Mouse (Mus musculus) heart, embryonic 10.5 days (tissue): ENCODE results near the gene Soga1. TPM values are rescaled to one million over a fixed set of nuclear protein-coding genes. Genes with fewer than 3 reads are reported as not detected.
A peak's percentile ranks its signal among the peaks of the same experiment; 100 is the strongest.

Experiments used
- DNase-seq: peaks from one replicate; pipeline ENCODE4 v3.0.0-alpha.2; 2017; ENCODE audit warnings: low spot score
- H3K27ac ChIP-seq: fragments of 300-500 bp; sonication (generic); 2 replicates; pipeline ENCODE4 v1.5.1; 2016; ENCODE audit warnings: mild to moderate bottlenecking
- H3K27me3 ChIP-seq: fragments of 300-500 bp; sonication (generic); 2 replicates; pipeline ENCODE4 v1.6.1; 2016; ENCODE audit warnings: mild to moderate bottlenecking; ENCODE audit not compliant: poor library complexity, insufficient read depth, severe bottlenecking
- H3K36me3 ChIP-seq: fragments of 300-500 bp; sonication (generic); 2 replicates; pipeline ENCODE4 v1.6.1; 2016; ENCODE audit warnings: mild to moderate bottlenecking, moderate library complexity
- H3K4me1 ChIP-seq: fragments of 300-500 bp; sonication (generic); 2 replicates; pipeline ENCODE4 v1.6.1; 2016; ENCODE audit warnings: mild to moderate bottlenecking
- H3K4me3 ChIP-seq: fragments of 300-500 bp; sonication (generic); 2 replicates; pipeline ENCODE4 v1.5.1; 2016; ENCODE audit warnings: mild to moderate bottlenecking, moderate library complexity
- H3K9me3 ChIP-seq: fragments of 300-500 bp; sonication (generic); 2 replicates; pipeline ENCODE4 v1.6.1; 2016; ENCODE audit warnings: mild to moderate bottlenecking, moderate library complexity
- WGBS: fragments of 180-500 bp; shearing (Covaris S2); methylation state at CpG from one replicate; pipeline ENCODE4 v1.1.7; 2016; 5-methylcytosine and 5-hydroxymethylcytosine counted together
- polyA plus RNA-seq: library from polyadenylated mRNA; unstranded; fragments of >200 nt; fragmentation: Nextera tagmentation; extraction: Ambion mirVana; gene quantifications from 2 replicates; pipeline ENCODE4 v1.2.1, GENCODE M21; 2016

Soga1 gene
- polyA plus RNA-seq, 1 experiment from 2014 or later: 3.9 TPM

- H3K4me3 ChIP-seq: no peak overlapping the region
- peaks cover 57% of the 10 kb centered on the region for H3K36me3 ChIP-seq
- H3K27me3 ChIP-seq: no peaks in the 10 kb centered on the region
- H3K9me3 ChIP-seq: no peaks in the 10 kb centered on the region
- H3K27ac ChIP-seq: 0 out of 2 replicates have a peak overlapping the region, but pooled peaks have one; percentile 24
- 68% methylated on average over 12 of the region's 12 CpGs for WGBS
- no peak for DNase-seq
- peaks cover 14% of the 10 kb centered on the region for H3K4me1 ChIP-seq
These were observed 20.7 kb upstream of the Soga1 start for GRCm38 (mm10) chr2:157099532-157100318.

- DNase-seq: no peak
- Histone ChIP-seq H3K4me1 (peaks cover 22% of the 10 kb centered on the region), H3K4me3 (no peak overlapping the region), H3K27me3 (peaks cover 11% of the 10 kb centered on the region; the same call in 1 of the 2 replicates), H3K27ac (peak overlapping the region; percentile 9; the same call in 1 of the 2 replicates), H3K9me3 (no peaks in the 10 kb centered on the region), H3K36me3 (peaks cover 21% of the 10 kb centered on the region)
- WGBS: 58% methylated on average over 9 of the region's 9 CpGs
These were observed 16.1 kb upstream of the Soga1 start for GRCm38 (mm10) chr2:157095005-157095755.

- DNase-seq: no peak
These were observed 13.0 kb upstream of the Soga1 start for GRCm38 (mm10) chr2:157092024-157092423.

GRCm38 (mm10) chr2:157087536-157088317 lies 8.7 kb upstream of the Soga1 start:
- Histone ChIP-seq H3K4me1 (peaks cover 31% of the 10 kb centered on the region), H3K27ac (0 out of 2 replicates have a peak overlapping the region, but pooled peaks have one; percentile 16), H3K4me3 (no peak overlapping the region), H3K36me3 (no peaks in the 10 kb centered on the region), H3K27me3 (peaks cover 12% of the 10 kb centered on the region; the same call in 1 of the 2 replicates), H3K9me3 (no peaks in the 10 kb centered on the region)
- no peak for DNase-seq
- WGBS: 81% methylated on average over 14 of the region's 14 CpGs

More at GRCm38 (mm10) chr2:157092024-157092423, 13.0 kb upstream of the Soga1 start:
- no peaks in the 10 kb centered on the region for H3K9me3 ChIP-seq
- 58% methylated on average over 8 of the region's 8 CpGs for WGBS
- H3K36me3 ChIP-seq: no peaks in the 10 kb centered on the region
- H3K27me3 ChIP-seq: peaks cover 14% of the 10 kb centered on the region; the same call in 1 of the 2 replicates
- peak overlapping the region; percentile 9; the same call in 1 of the 2 replicates for H3K27ac ChIP-seq
- H3K4me1 ChIP-seq: peaks cover 26% of the 10 kb centered on the region
- H3K4me3 ChIP-seq: no peak overlapping the region

GRCm38 (mm10) chr2:157086796-157087195 lies 7.7 kb upstream of the Soga1 start, which contains the start of gene Tldc2:
Gene Tldc2 (plus strand): TSS chr2:157087055.
- 0 out of 2 replicates have a peak, but pooled peaks cover 8% of the 10 kb centered on the region for H3K27me3 ChIP-seq
- peak within 1 kb of the TSS; percentile 48; the same call in 1 of the 2 replicates for H3K27ac ChIP-seq
- H3K4me3 ChIP-seq: no peak within 1 kb of the TSS
- no peaks in the 10 kb centered on the region for H3K9me3 ChIP-seq
- WGBS: 83% methylated on average over 8 of the region's 8 CpGs
- H3K4me1 ChIP-seq: peaks cover 30% of the 10 kb centered on the region
- H3K36me3 ChIP-seq: no peaks in the 10 kb centered on the region
- DNase-seq: no peak

- 75% methylated on average over 7 of the region's 7 CpGs for WGBS
- Histone ChIP-seq H3K4me3 (no peak overlapping the region), H3K27ac (no peak overlapping the region), H3K27me3 (peaks cover 14% of the 10 kb centered on the region; the same call in 1 of the 2 replicates), H3K4me1 (peaks cover 30% of the 10 kb centered on the region), H3K36me3 (no peaks in the 10 kb centered on the region), H3K9me3 (no peaks in the 10 kb centered on the region)
- DNase-seq: no peak
These were observed 6.0 kb upstream of the Soga1 start for GRCm38 (mm10) chr2:157084831-157085585.

- Histone ChIP-seq H3K9me3 (no peaks in the 10 kb centered on the region), H3K4me1 (peaks cover 52% of the 10 kb centered on the region), H3K36me3 (0 out of 2 replicates have a peak, but pooled peaks cover 3% of the 10 kb centered on the region), H3K27me3 (peaks cover 10% of the 10 kb centered on the region; the same call in 1 of the 2 replicates), H3K4me3 (no peak overlapping the region), H3K27ac (no peak overlapping the region)
- 25% methylated on average over 7 of the region's 7 CpGs for WGBS
- DNase-seq: no peak
These were observed 2.9 kb upstream of the Soga1 start for GRCm38 (mm10) chr2:157081960-157082359.

GRCm38 (mm10) chr2:157081331-157081730 lies 2.3 kb upstream of the Soga1 start:
- Histone ChIP-seq H3K27ac (no peak overlapping the region), H3K36me3 (peaks cover 3% of the 10 kb centered on the region; the same call in 1 of the 2 replicates), H3K27me3 (peaks cover 6% of the 10 kb centered on the region; the same call in 1 of the 2 replicates), H3K9me3 (no peaks in the 10 kb centered on the region), H3K4me3 (no peak overlapping the region), H3K4me1 (peaks cover 59% of the 10 kb centered on the region)
- no peak for DNase-seq
- WGBS: 85% methylated on average over 8 of the region's 8 CpGs

- peaks cover 3% of the 10 kb centered on the region; the same call in 1 of the 2 replicates for H3K36me3 ChIP-seq
- WGBS: 14% methylated on average over 16 of the region's 16 CpGs
- H3K27me3 ChIP-seq: peaks cover 6% of the 10 kb centered on the region; the same call in 1 of the 2 replicates
- peaks cover 69% of the 10 kb centered on the region for H3K4me1 ChIP-seq
- DNase-seq: no peak
- peak overlapping the region; percentile 96 for H3K4me3 ChIP-seq
- peak overlapping the region; percentile 95 for H3K27ac ChIP-seq
- H3K9me3 ChIP-seq: no peaks in the 10 kb centered on the region
These were observed 687 bp upstream of the Soga1 start for GRCm38 (mm10) chr2:157079701-157080180.

GRCm38 (mm10) chr2:157078059-157078792 lies 828 bp downstream of the Soga1 start:
- Histone ChIP-seq H3K9me3 (no peaks in the 10 kb centered on the region), H3K4me1 (peaks cover 82% of the 10 kb centered on the region), H3K4me3 (peak overlapping the region; percentile 96), H3K36me3 (peaks cover 14% of the 10 kb centered on the region), H3K27ac (peak overlapping the region; percentile 95), H3K27me3 (peaks cover 6% of the 10 kb centered on the region; the same call in 1 of the 2 replicates)
- WGBS: under 1% methylated on average over 78 of the region's 79 CpGs
- no peak for DNase-seq

GRCm38 (mm10) chr2:157077641-157078058 lies 1.4 kb downstream of the Soga1 start:
- H3K27ac ChIP-seq: peak overlapping the region; percentile 95
- DNase-seq: peak; percentile 82
- H3K9me3 ChIP-seq: no peaks in the 10 kb centered on the region
- H3K36me3 ChIP-seq: peaks cover 19% of the 10 kb centered on the region
- H3K4me1 ChIP-seq: peaks cover 85% of the 10 kb centered on the region
- 3% methylated on average over 15 of the region's 15 CpGs for WGBS
- peaks cover 6% of the 10 kb centered on the region; the same call in 1 of the 2 replicates for H3K27me3 ChIP-seq
- peak overlapping the region; percentile 96 for H3K4me3 ChIP-seq
